22 mouse cellular contexts compared by ENCODE assay signal in genomic region chr12:80015938-80016337, GRCm38 (mm10).
"Had no signal": no experiment of that assay in that cellular context is flagged by ENCODE, and none has a peak within 500 bp of the region (broad histone marks: within the 10 kb centered on the region; RNA-seq: fewer than 3 reads in every experiment).

No protein-coding gene starts in this region.

- H3K4me2 ChIP-seq: heart, embryonic 11.5 days; heart, embryonic 13.5 days; heart, embryonic 15.5 days; hindbrain, embryonic 13.5 days; hindbrain, embryonic 15.5 days; kidney, embryonic 15.5 days; limb, embryonic 12.5 days; liver, embryonic 11.5 days; liver, embryonic 13.5 days had no signal

- H3K36me3 ChIP-seq: heart, embryonic 13.5 days; heart, embryonic 15.5 days; hindbrain, embryonic 13.5 days; hindbrain, embryonic 15.5 days; kidney, embryonic 15.5 days; limb, embryonic 10.5 days; limb, embryonic 12.5 days; liver, embryonic 13.5 days had no signal

- H3K27ac ChIP-seq: gastrocnemius, adult 2 months; heart, embryonic 13.5 days; heart, embryonic 15.5 days; hindbrain, embryonic 13.5 days; hindbrain, embryonic 15.5 days; hindbrain, postnatal 0 days; kidney, embryonic 15.5 days; kidney, postnatal 0 days; left cerebral cortex, adult 2 months; limb, embryonic 10.5 days; limb, embryonic 12.5 days; liver, embryonic 13.5 days had no signal

- H3K9ac ChIP-seq: heart, embryonic 13.5 days; heart, embryonic 15.5 days; hindbrain, embryonic 13.5 days; hindbrain, embryonic 15.5 days; kidney, embryonic 15.5 days; limb, embryonic 12.5 days; liver, embryonic 13.5 days had no signal

- DNase-seq: gastrocnemius, adult 2 months; gastrocnemius, postnatal 10 days; gastrocnemius, postnatal 25 days; heart, adult 18-20 months; kidney, adult 18-20 months; kidney, adult 8-10 months; kidney, postnatal 14 days; kidney, postnatal 36 days; liver; liver, embryonic 13.5 days had no signal

- H3K9me3 ChIP-seq: heart, embryonic 13.5 days; heart, embryonic 15.5 days; hindbrain, embryonic 13.5 days; hindbrain, embryonic 15.5 days; kidney, embryonic 15.5 days; limb, embryonic 10.5 days; limb, embryonic 12.5 days; liver, embryonic 13.5 days had no signal

- ATAC-seq: hindbrain, postnatal 0 days had no signal

- H3K4me3 ChIP-seq: gastrocnemius, adult 2 months; heart, embryonic 13.5 days; heart, embryonic 15.5 days; hindbrain, embryonic 13.5 days; hindbrain, embryonic 15.5 days; kidney, embryonic 15.5 days; left cerebral cortex, adult 2 months; limb, embryonic 10.5 days; limb, embryonic 12.5 days; liver, embryonic 13.5 days had no signal

- H3K27me3 ChIP-seq: heart, embryonic 13.5 days; heart, embryonic 15.5 days; hindbrain, embryonic 13.5 days; hindbrain, embryonic 15.5 days; kidney, embryonic 15.5 days; limb, embryonic 12.5 days; liver, embryonic 13.5 days had no signal
